ENCODE assay signal across 29 mouse cellular contexts in the genomic region with DNA sequence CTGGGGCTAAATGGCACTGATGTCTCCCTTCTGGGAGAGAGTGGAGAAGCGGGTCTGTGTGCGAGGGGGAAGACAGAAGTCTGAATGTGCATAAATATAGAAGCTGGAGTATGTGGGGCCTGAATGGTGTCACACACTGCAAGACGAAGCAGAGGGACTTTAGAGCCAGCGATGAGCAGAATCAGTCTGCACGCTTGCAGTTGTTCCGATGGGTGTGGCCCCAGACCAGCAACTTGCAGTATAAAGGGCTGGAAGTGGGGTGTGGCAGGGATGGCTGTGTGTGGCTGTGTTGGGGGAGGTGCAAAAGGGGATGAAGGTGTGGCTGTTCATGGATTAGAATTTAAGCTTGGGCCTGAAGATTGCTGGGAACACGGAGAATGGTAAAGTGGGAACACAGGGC. TPM values are rescaled to one million over a fixed set of nuclear protein-coding genes. Genes with fewer than 3 reads are reported as not detected.
DNase-seq lines count a peak whose midpoint lies in the region; ATAC-seq and TF ChIP-seq lines count a peak whose summit lies in the region.
"Had no signal": no experiment of that assay in that cellular context is flagged by ENCODE, and none has a peak within 500 bp of the region (broad histone marks: within the 10 kb centered on the region; RNA-seq: fewer than 3 reads in every experiment).

No protein-coding gene starts in this region.

- no peaks in the 10 kb centered on the region for H3K9me3 ChIP-seq in heart, embryonic 13.5 days
- H3K9me3 ChIP-seq in intestine, postnatal 0 days (ENCODE audit: control insufficient read depth), result no peaks in the 10 kb centered on the region
- H3K9me3 ChIP-seq: embryonic facial prominence, embryonic 10.5 days; embryonic facial prominence, embryonic 13.5 days; forebrain, embryonic 12.5 days; forebrain, embryonic 15.5 days; heart, embryonic 15.5 days; hindbrain, embryonic 10.5 days; hindbrain, embryonic 13.5 days had no signal

- 78% methylated on average over 7 of the region's 7 CpGs for WGBS in heart, embryonic 13.5 days
- 49% methylated on average over 7 of the region's 7 CpGs for WGBS in intestine, postnatal 0 days

- no peak overlapping the region for H3K27ac ChIP-seq in heart, embryonic 13.5 days (replicated peaks)
- H3K27ac ChIP-seq in intestine, postnatal 0 days (ENCODE audit: low read depth, low read length), result peak overlapping the region; percentile 71
- H3K27ac ChIP-seq: embryonic facial prominence, embryonic 10.5 days; embryonic facial prominence, embryonic 13.5 days; forebrain, embryonic 12.5 days; forebrain, embryonic 15.5 days; heart, embryonic 15.5 days; hindbrain, embryonic 10.5 days; hindbrain, embryonic 13.5 days had no signal

- H3K4me1 ChIP-seq in heart, embryonic 13.5 days, result peaks cover 15% of the 10 kb centered on the region
- H3K4me1 ChIP-seq in intestine, postnatal 0 days (replicated peaks; ENCODE audit: control insufficient read depth, insufficient read depth, low read length), result no peaks in the 10 kb centered on the region; the same call in 1 of the 2 replicates
- H3K4me1 ChIP-seq: forebrain, embryonic 12.5 days; forebrain, embryonic 15.5 days; hindbrain, embryonic 10.5 days; hindbrain, embryonic 13.5 days had no signal

- no peak for TF ChIP-seq CTCF in intestine, postnatal 0 days (IDR thresholded peaks at IDR 0.05; ENCODE audit: low read depth)

- H3K4me2 ChIP-seq in heart, embryonic 13.5 days, result no peak overlapping the region
- H3K4me2 ChIP-seq in intestine, postnatal 0 days (replicated peaks; ENCODE audit: low read depth), result no peak overlapping the region
- H3K4me2 ChIP-seq: embryonic facial prominence, embryonic 13.5 days; forebrain, embryonic 12.5 days; forebrain, embryonic 15.5 days; heart, embryonic 11.5 days; heart, embryonic 15.5 days; hindbrain, embryonic 13.5 days had no signal

- peaks cover 99% of the 10 kb centered on the region for H3K36me3 ChIP-seq in heart, embryonic 13.5 days
- peaks cover 12% of the 10 kb centered on the region for H3K36me3 ChIP-seq in intestine, postnatal 0 days (ENCODE audit: control insufficient read depth, insufficient read depth)
- H3K36me3 ChIP-seq: forebrain, embryonic 15.5 days had no signal

- ATAC-seq in heart, embryonic 13.5 days (ENCODE audit: extremely low read depth, insufficient number of reproducible peaks, low FRiP score, low TSS enrichment), result no peak
- ATAC-seq in intestine, postnatal 0 days, result peak; percentile 38
- ATAC-seq: forebrain, embryonic 15.5 days; hindbrain, embryonic 16.5 days had no signal

- H3K27me3 ChIP-seq in heart, embryonic 13.5 days (replicated peaks), result no peaks in the 10 kb centered on the region
- no peaks in the 10 kb centered on the region for H3K27me3 ChIP-seq in intestine, postnatal 0 days (replicated peaks; ENCODE audit: control insufficient read depth, insufficient read depth, low read length)
- H3K27me3 ChIP-seq: embryonic facial prominence, embryonic 13.5 days; forebrain, embryonic 12.5 days; forebrain, embryonic 15.5 days; heart, embryonic 15.5 days; hindbrain, embryonic 13.5 days had no signal

- 0 out of 2 replicates have a peak overlapping the region, but pooled peaks have one; percentile 8 for H3K9ac ChIP-seq in heart, embryonic 13.5 days
- no peak overlapping the region for H3K9ac ChIP-seq in intestine, postnatal 0 days (ENCODE audit: low read depth, low read length)
- H3K9ac ChIP-seq: embryonic facial prominence, embryonic 13.5 days; forebrain, embryonic 12.5 days; forebrain, embryonic 15.5 days; heart, embryonic 15.5 days; hindbrain, embryonic 13.5 days had no signal

- intact Hi-C loops in heart, postnatal 25 days (cut with DNase I), result no loop called here
- intact Hi-C loops in heart, postnatal 36 days (cut with DNase I), result no loop called here

- no peak overlapping the region for H3K4me3 ChIP-seq in heart, embryonic 13.5 days
- H3K4me3 ChIP-seq in intestine, postnatal 0 days (ENCODE audit: low read depth, low read length), result no peak overlapping the region
- H3K4me3 ChIP-seq: embryonic facial prominence, embryonic 10.5 days; embryonic facial prominence, embryonic 13.5 days; erythroblast, embryonic 14.5 days; forebrain, embryonic 12.5 days; forebrain, embryonic 15.5 days; heart, embryonic 15.5 days; hindbrain, embryonic 10.5 days; hindbrain, embryonic 13.5 days had no signal

- no peak for DNase-seq in heart, postnatal 25 days (ENCODE audit: low spot score)
- peak; percentile 84 for DNase-seq in ZHBTc4 (ENCODE audit: low read depth, low spot score)
- no peak for DNase-seq in right cerebral cortex, postnatal 14 days
- no peak for DNase-seq in adrenal gland, postnatal 25 days
- no peak for DNase-seq in heart, postnatal 36 days
- DNase-seq in right cerebral cortex, postnatal 36 days (ENCODE audit: low spot score in 2 of 2), result no peak
- DNase-seq: adrenal gland, adult 2 months; adrenal gland, postnatal 14 days; cerebellum, adult 11-12 months; cerebellum, adult 8-10 months; cerebellum, postnatal 10 days; cerebellum, postnatal 36 days; embryo, embryonic 11 days; gastrocnemius, postnatal 10 days; gastrocnemius, postnatal 36 days; heart, postnatal 10 days; kidney, adult 11 months had no signal

RNA-seq across cellular contexts. Expression of gene Slc29a3, which starts 16.0 kb away (rescaled TPM):
- 5.4 and 5.6 TPM in 2 replicates for polyA plus RNA-seq in heart, embryonic 13.5 days (2015; fragmentation: Nextera tagmentation; extraction: Ambion mirVana)
- total RNA-seq in heart, postnatal 25 days (2021), result 1 to 10 TPM; 4.8 to 6.3 TPM
- polyA plus RNA-seq in intestine, postnatal 0 days (2015; fragmentation: Nextera tagmentation; extraction: Ambion mirVana), result 6.3 and 7.9 TPM in 2 replicates
- total RNA-seq in adrenal gland, postnatal 25 days (2021), result 24.8 and 42.0 TPM in 2 replicates
- total RNA-seq in heart, postnatal 36 days (2021), result 1 to 10 TPM; 3.2 to 6.7 TPM
